Mouse (Mus musculus): Measurements from ENCODE around the gene Htr6.

- TF ChIP-seq CTCF (IDR thresholded peaks at IDR 0.05; ENCODE audit: borderline replicate concordance, extremely low read depth, insufficient read depth, insufficient read length), result no peak
- TF ChIP-seq POLR2A (IDR thresholded peaks at IDR 0.05; ENCODE audit: borderline replicate concordance, extremely low read depth, insufficient read depth, insufficient read length, poor library complexity, severe bottlenecking), result no peak
These were observed 40.4 kb downstream of the Htr6 start for GRCm38 (mm10) chr4:139034942-139035341.
